Mouse (Mus musculus) intestine, embryonic 16.5 days (tissue): ENCODE data around the gene Ttc38. TPM values are rescaled to one million over a fixed set of nuclear protein-coding genes. Genes with fewer than 3 reads are reported as not detected.

Experiments
- ATAC-seq: fragments of 200-750 bp; cut with Nextera tagmentation; 2 replicates; pipeline ENCODE4 v1.8.0; 2017; ENCODE audit warnings: moderate TSS enrichment, moderate library complexity
- H3K27ac ChIP-seq: fragments of 300-500 bp; sonication (generic); 2 replicates; pipeline ENCODE4 v1.5.1; 2014; ENCODE audit warnings: mild to moderate bottlenecking, low read length
- H3K27me3 ChIP-seq: fragments of 300-500 bp; sonication (generic); replicated peaks from 2 replicates; pipeline ENCODE4 v1.6.1; 2014; ENCODE audit warnings: low read length, control low read depth, mixed read lengths; ENCODE audit not compliant: control insufficient read depth, insufficient read depth
- H3K36me3 ChIP-seq: fragments of 300-500 bp; sonication (generic); 2 replicates; pipeline ENCODE4 v1.6.1; 2014; ENCODE audit warnings: low read length, control low read depth; ENCODE audit not compliant: control insufficient read depth, insufficient read depth
- H3K4me1 ChIP-seq: fragments of 300-500 bp; sonication (generic); 2 replicates; pipeline ENCODE4 v1.6.1; 2014; ENCODE audit warnings: low read length, control low read depth, mixed read lengths; ENCODE audit not compliant: control insufficient read depth, insufficient read depth
- H3K4me2 ChIP-seq: fragments of 300-500 bp; sonication (generic); 2 replicates; pipeline ENCODE4 v1.6.1; 2014; ENCODE audit warnings: low read depth, low read length, control low read depth
- H3K4me3 ChIP-seq: fragments of 300-500 bp; sonication (generic); 2 replicates; pipeline ENCODE4 v1.5.1; 2014; ENCODE audit warnings: mild to moderate bottlenecking, low read length
- H3K9ac ChIP-seq: fragments of 300-500 bp; sonication (generic); 2 replicates; pipeline ENCODE4 v1.6.1; 2014; ENCODE audit warnings: low read depth, low read length
- H3K9me3 ChIP-seq: fragments of 300-500 bp; sonication (generic); 2 replicates; pipeline ENCODE4 v1.6.1; 2016; ENCODE audit warnings: low read length, control low read depth; ENCODE audit not compliant: control insufficient read depth
- WGBS: fragments of 180-500 bp; shearing (Covaris S2); extraction: QIAGEN DNeasy Blood & Tissue Kit; methylation state at CpG from one replicate; pipeline ENCODE4 v1.1.7; 2014; 5-methylcytosine and 5-hydroxymethylcytosine counted together
- polyA plus RNA-seq: library from polyadenylated mRNA; unstranded; fragments of >200 nt; fragmentation: Nextera tagmentation; extraction: Ambion mirVana; gene quantifications from 2 replicates; pipeline ENCODE4 v1.2.1, GENCODE M21; 2015

Ttc38 gene
- polyA plus RNA-seq, result 13.4 and 15.1 TPM in 2 replicates

DNA sequence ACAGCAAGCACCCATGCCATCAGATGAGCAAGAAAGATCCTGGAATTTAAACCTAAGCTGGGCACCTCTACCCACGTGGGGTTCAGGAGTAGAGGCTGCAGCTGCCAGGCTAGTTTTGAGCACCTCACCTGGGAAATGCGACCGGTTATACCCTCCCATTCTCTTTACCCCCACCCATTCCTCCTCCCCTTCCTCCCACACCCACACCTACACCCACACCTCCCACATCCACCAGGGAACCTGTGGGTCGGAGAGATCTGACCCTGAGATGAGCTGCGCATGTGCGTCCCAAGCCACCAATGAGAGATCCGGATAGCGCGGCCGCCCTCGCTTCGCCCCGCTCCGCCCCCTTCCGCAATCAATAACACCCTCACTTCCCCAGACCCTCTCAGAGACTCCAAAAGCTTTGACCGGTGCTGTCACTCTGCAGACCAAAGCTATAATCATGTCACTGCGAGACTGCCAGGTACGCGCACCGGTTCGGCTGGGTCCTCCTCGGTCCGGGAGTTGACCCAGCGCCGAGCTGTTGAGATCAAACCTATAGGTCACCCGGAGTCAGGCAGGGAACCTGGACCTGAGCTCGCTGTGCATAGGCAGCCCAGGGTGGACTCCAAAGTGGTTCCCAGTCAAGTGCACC lies at the start of gene Ttc38:
Gene Ttc38 (plus strand): TSS at position 353 of the 637 bp plus-strand sequence.
- no peaks in the 10 kb centered on the region for H3K36me3 ChIP-seq
- ATAC-seq, result peak; percentile 92
- no peaks in the 10 kb centered on the region for H3K27me3 ChIP-seq
- no peaks in the 10 kb centered on the region for H3K9me3 ChIP-seq
- peak within 1 kb of the TSS; percentile 82 for H3K4me2 ChIP-seq
- peak within 1 kb of the TSS; percentile 58 for H3K4me3 ChIP-seq
- H3K27ac ChIP-seq, result peak within 1 kb of the TSS; percentile 65; the same call in 1 of the 2 replicates
- H3K9ac ChIP-seq, result peak within 1 kb of the TSS; percentile 75
- WGBS, result under 1% methylated on average over 27 of the region's 27 CpGs
- peaks cover 8% of the 10 kb centered on the region; the same call in 1 of the 2 replicates for H3K4me1 ChIP-seq

DNA sequence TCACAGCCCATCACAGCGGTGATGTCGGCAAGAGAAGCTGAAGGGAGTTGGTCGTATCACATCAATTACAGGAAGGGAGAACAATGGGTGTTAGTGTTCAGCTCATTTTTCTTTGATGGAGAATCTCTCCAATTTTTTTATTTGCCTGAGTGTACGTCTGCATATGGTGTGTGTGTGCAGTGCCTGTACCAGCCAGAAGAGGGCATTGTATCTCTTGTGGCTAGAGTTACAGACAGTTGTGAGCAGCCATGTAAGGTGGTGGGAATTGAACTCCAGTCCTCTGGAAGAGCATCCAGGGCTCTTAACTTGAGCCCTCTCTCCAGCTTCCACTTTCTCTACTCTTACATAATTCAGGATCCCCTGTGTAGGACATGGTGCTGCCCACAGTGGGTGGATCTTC lies 49.0 kb upstream of the Ttc38 start:
- 88% methylated on average over 4 of the region's 4 CpGs for WGBS
- H3K4me3 ChIP-seq, result no peak overlapping the region
- H3K4me2 ChIP-seq, result no peak overlapping the region
- no peak overlapping the region for H3K27ac ChIP-seq
- H3K4me1 ChIP-seq, result no peaks in the 10 kb centered on the region
- H3K9ac ChIP-seq, result no peak overlapping the region
- H3K9me3 ChIP-seq, result no peaks in the 10 kb centered on the region
- no peak for ATAC-seq
- H3K36me3 ChIP-seq, result no peaks in the 10 kb centered on the region
- H3K27me3 ChIP-seq, result no peaks in the 10 kb centered on the region

DNA sequence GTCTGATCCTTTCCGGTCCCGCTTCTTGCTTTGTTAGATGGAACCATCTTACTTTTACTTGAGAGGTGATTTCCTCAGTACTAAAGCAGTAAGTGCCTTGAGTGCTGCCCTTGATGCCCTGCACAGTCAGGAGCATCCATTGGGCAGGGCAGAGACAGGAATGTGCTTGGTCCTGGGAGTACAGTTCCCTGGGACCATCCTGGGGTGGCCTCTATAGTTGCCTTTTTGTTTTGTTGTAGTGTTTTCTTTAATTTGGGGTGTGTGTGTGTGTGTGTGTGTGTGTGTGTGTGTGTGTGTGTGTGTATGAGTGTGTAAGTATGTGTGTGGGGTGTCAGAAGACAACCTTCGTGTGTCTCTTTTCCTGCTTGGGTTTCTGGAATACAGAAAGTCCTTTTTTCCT lies 47.8 kb upstream of the Ttc38 start:
- WGBS, result 87% methylated on average over 3 of the region's 3 CpGs
- Histone ChIP-seq H3K36me3 (no peaks in the 10 kb centered on the region), H3K9ac (no peak overlapping the region), H3K4me1 (no peaks in the 10 kb centered on the region), H3K27me3 (no peaks in the 10 kb centered on the region), H3K9me3 (no peaks in the 10 kb centered on the region), H3K27ac (no peak overlapping the region), H3K4me2 (no peak overlapping the region), H3K4me3 (no peak overlapping the region)
- no peak for ATAC-seq

DNA sequence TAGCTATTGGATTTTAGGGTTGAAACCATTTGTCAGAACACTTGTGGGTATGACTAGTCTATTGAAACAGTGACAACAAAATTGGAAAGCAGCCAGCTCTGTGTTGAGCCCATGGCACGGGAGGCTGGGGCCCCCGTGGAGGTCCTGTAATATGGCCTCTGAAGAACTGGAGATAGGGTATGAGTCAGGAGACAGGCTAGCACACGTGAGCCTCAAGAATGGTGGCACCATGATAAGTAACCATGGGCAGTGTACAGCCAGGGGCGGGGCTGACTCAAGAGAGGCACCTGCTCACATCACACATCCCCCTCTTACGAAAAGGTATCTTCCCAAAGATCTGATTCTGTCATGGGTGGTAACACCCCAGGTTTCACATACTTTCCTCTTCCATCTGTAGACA lies 45.4 kb upstream of the Ttc38 start:
- ATAC-seq, result peak; percentile 88
- no peaks in the 10 kb centered on the region for H3K4me1 ChIP-seq
- 58% methylated on average over 5 of the region's 5 CpGs for WGBS
- no peak overlapping the region for H3K9ac ChIP-seq
- H3K4me3 ChIP-seq, result no peak overlapping the region
- no peak overlapping the region for H3K27ac ChIP-seq
- no peak overlapping the region for H3K4me2 ChIP-seq
- no peaks in the 10 kb centered on the region for H3K9me3 ChIP-seq
- no peaks in the 10 kb centered on the region for H3K36me3 ChIP-seq
- H3K27me3 ChIP-seq, result no peaks in the 10 kb centered on the region

DNA sequence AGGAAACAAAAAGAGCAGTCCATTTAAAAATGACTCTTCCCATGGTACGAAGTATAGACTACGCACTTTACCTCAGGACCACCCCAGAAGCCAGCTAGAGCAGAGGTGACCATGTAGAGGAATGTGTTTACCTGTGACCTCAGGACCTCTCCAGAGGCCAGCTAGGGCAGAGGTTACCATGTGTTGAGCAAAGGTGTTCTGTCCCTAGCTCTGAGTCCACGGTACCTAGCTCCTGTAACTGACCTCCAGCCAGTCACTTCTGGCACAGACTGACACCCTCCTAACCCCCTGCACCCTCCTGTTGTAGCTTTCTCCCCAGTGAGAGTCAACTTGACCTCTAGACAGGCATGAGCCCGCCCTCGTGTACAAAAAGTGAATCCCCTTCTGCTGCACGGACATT lies 44.6 kb upstream of the Ttc38 start:
- no peaks in the 10 kb centered on the region for H3K27me3 ChIP-seq
- no peak overlapping the region for H3K27ac ChIP-seq
- H3K36me3 ChIP-seq, result no peaks in the 10 kb centered on the region
- H3K4me1 ChIP-seq, result no peaks in the 10 kb centered on the region
- H3K4me3 ChIP-seq, result no peak overlapping the region
- no peak for ATAC-seq
- no peaks in the 10 kb centered on the region for H3K9me3 ChIP-seq
- 87% methylated on average over 6 of the region's 6 CpGs for WGBS
- no peak overlapping the region for H3K9ac ChIP-seq
- H3K4me2 ChIP-seq, result no peak overlapping the region

DNA sequence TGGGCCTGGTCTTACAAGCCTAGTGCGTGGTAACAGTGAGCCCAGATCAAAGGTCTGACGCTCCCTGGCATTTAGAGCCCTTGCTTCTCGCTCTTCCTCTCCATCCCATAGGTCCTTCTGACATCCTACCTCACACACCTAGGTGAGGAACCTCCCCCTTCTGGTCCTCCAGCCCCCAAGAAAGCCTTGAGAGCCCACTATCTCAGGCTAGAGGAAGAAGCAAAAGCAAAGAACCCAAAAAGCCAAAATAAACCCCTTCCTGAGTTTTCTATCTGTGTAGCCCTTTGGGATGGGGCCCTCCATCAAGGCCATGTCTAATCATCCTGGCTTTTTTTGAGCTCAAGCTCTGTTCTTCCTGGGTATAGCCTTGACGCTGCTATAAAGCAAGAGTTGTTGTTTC lies 44.1 kb upstream of the Ttc38 start:
- Histone ChIP-seq H3K27ac (no peak overlapping the region), H3K4me1 (no peaks in the 10 kb centered on the region), H3K9me3 (no peaks in the 10 kb centered on the region), H3K4me3 (no peak overlapping the region), H3K4me2 (no peak overlapping the region), H3K36me3 (no peaks in the 10 kb centered on the region), H3K9ac (no peak overlapping the region), H3K27me3 (no peaks in the 10 kb centered on the region)
- no peak for ATAC-seq
- WGBS, result 89% methylated on average over 4 of the region's 4 CpGs

DNA sequence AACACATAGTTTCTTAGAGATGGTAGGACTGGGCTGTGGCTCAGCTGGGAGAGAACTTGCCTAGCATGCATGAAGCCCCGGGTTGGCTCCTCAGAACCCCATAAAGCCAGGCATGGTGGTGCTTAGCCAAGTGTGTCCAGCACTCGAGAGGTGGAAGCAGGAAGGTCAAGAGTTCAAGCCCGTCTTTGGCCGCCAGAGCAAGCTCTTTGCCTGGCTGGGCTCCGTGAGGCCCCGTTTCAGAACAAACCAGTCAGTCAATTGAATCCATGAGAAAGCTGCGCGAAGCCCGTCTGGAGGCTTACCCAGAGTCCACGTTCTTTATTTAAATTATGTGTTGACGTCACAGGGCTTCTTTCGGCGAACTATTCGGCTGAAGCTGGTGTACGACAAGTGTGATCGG lies 43.5 kb upstream of the Ttc38 start:
- no peak overlapping the region for H3K9ac ChIP-seq
- no peak for ATAC-seq
- H3K36me3 ChIP-seq, result no peaks in the 10 kb centered on the region
- no peaks in the 10 kb centered on the region for H3K4me1 ChIP-seq
- no peak overlapping the region for H3K4me2 ChIP-seq
- 76% methylated on average over 16 of the region's 16 CpGs for WGBS
- H3K27ac ChIP-seq, result no peak overlapping the region
- H3K4me3 ChIP-seq, result no peak overlapping the region
- no peaks in the 10 kb centered on the region for H3K9me3 ChIP-seq
- no peaks in the 10 kb centered on the region for H3K27me3 ChIP-seq

DNA sequence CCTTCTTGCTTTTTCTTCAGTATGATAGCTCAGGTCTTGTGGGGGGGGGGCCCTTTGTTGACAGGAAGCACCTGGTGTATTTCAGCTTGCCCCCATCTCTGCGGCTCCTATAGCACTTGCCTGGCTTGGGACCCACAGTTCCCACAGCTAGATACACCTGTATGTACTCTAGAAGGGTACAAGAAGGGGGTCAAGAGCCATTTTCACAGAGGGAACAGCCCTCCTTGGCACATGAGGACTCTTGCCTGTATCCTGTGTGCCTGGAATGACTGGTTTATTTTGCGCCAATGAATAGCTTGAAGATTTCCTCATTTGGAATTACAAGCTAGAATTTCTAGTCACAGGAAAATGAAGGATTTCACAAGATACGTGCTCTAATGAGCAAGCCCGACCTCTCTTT lies 40.7 kb upstream of the Ttc38 start:
- Histone ChIP-seq H3K4me3 (no peak overlapping the region), H3K4me1 (no peaks in the 10 kb centered on the region), H3K4me2 (no peak overlapping the region), H3K27ac (no peak overlapping the region), H3K36me3 (no peaks in the 10 kb centered on the region), H3K9ac (no peak overlapping the region), H3K27me3 (no peaks in the 10 kb centered on the region), H3K9me3 (no peaks in the 10 kb centered on the region)
- no peak for ATAC-seq
- 88% methylated on average over 4 of the region's 4 CpGs for WGBS

DNA sequence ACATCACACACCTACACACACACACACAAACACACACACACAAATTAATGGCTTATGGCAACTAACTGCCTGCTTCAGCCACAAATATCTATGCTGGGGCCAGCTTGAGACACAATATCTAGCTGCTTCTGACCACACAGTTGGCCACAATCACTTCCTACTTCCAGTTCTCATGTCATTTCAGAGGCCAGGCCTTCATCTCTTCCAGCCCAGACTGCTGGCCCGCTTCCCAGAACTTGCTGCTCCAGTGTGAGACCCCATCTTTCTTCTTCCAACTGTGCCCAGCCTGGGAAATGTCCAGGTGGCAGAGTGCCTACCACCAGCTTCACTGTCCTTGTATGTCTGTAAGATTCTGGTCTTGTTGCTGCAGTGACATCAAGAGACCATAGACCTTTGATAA lies 39.3 kb upstream of the Ttc38 start:
- 67% methylated on average over 1 of the region's 1 CpGs for WGBS
- Histone ChIP-seq H3K9me3 (no peaks in the 10 kb centered on the region), H3K36me3 (0 out of 2 replicates have a peak, but pooled peaks cover 2% of the 10 kb centered on the region), H3K9ac (no peak overlapping the region), H3K27ac (no peak overlapping the region), H3K4me2 (no peak overlapping the region), H3K4me1 (no peaks in the 10 kb centered on the region), H3K4me3 (no peak overlapping the region), H3K27me3 (no peaks in the 10 kb centered on the region)
- no peak for ATAC-seq

DNA sequence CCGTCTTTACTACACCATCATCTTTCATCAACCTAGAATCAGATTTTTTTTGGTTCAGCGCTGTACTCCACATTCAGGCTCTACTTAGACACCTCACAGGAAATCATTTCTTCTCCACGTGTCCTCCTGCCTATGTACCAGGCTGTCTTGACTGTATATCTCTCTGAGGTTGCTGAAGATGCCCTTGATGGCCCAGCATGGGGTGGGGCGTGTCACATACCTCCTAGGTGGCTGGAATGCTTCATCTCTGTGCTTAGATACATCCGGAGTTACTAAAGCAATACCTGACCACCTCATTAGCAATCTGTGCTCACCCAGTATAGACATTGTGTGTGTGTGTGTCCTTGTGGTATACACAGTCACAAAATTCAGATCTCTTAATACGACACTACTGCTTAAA lies 36.6 kb upstream of the Ttc38 start:
- no peak overlapping the region for H3K9ac ChIP-seq
- H3K4me3 ChIP-seq, result no peak overlapping the region
- no peaks in the 10 kb centered on the region for H3K9me3 ChIP-seq
- ATAC-seq, result no peak
- H3K4me1 ChIP-seq, result no peaks in the 10 kb centered on the region
- H3K27ac ChIP-seq, result no peak overlapping the region
- WGBS, result 77% methylated on average over 6 of the region's 6 CpGs
- no peaks in the 10 kb centered on the region for H3K27me3 ChIP-seq
- 0 out of 2 replicates have a peak, but pooled peaks cover 5% of the 10 kb centered on the region for H3K36me3 ChIP-seq
- no peak overlapping the region for H3K4me2 ChIP-seq
